Mouse (Mus musculus) retina, adult 2 months (tissue): ENCODE data around the gene Rabif.
"Not testable (repeated sequence)": the region's sequence is repeated elsewhere in the genome, so short reads cannot be mapped to it uniquely, and the experiment has no call there.

Experiments
- DNase-seq: peaks from one replicate; pipeline ENCODE4 v3.0.0-alpha.2; 2012; ENCODE audit warnings: low read depth, low spot score

The Rabif gene

GRCm38 (mm10) chr1:134512584-134512983, 18.1 kb downstream of the Rabif start:
- DNase-seq = no peak

DNA sequence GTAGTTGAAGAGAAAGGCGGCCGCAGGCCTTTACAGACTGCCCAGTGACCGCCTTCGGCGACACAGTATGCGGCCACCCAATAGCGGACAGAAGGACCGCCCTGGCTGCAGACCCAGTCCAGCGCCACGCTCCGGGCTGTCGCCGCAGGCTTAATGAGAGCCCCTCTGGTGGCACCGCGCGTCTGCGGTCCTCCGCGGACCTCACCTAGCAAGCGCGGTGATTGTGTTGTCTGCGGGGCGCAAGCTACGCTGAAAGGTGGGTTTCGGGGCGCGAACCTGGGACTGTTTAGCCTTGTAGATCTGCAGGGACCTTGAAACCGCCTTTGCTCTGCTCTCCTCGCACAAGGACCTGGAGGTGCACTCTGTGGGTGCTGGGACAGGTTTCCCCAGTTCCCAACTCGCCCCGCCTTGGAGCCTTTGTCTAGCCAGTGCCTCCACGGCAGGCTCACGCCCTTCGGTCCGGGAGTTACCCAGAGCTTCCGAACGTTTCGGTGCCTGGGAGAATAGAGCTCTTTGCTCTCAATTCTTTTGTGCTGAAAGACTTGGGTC, 18.9 kb downstream of the Rabif start:
- DNase-seq = no peak

DNA sequence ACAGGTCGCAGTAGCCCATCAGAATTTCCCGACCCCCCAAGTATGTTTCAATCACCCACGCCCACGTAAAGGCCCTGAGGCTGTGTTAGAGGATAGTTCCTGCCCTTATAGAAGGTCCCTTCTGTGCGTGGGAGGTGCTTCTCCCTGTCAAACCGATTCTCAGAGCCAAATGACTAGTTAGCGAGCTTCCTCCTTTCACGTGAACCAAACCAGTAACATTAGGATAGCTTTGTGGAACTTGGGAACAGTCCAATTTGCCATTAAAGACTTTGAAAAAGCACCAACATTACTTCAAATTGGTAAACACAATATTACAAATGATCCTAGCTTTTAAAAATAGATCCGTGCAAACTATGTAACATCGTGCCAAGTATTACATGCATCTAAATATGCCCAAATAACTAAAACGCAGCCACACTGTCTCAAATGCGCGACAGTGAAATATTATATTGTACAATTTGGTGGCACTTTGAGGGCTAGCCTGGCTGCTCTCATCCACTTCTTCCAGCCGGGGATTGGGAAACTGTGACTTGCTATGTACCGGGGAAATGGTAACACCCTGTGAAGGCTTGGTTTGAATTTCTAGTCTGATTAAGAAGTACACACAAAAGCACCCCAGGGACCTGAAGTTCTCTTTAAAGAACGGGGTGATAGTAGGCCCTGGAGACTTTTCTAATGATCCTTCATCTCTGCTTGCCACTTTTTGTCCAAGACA, 19.6 kb downstream of the Rabif start:
- no peak for DNase-seq

- no peak for DNase-seq
These were observed 21.4 kb downstream of the Rabif start for GRCm38 (mm10) chr1:134515891-134516290.

DNA sequence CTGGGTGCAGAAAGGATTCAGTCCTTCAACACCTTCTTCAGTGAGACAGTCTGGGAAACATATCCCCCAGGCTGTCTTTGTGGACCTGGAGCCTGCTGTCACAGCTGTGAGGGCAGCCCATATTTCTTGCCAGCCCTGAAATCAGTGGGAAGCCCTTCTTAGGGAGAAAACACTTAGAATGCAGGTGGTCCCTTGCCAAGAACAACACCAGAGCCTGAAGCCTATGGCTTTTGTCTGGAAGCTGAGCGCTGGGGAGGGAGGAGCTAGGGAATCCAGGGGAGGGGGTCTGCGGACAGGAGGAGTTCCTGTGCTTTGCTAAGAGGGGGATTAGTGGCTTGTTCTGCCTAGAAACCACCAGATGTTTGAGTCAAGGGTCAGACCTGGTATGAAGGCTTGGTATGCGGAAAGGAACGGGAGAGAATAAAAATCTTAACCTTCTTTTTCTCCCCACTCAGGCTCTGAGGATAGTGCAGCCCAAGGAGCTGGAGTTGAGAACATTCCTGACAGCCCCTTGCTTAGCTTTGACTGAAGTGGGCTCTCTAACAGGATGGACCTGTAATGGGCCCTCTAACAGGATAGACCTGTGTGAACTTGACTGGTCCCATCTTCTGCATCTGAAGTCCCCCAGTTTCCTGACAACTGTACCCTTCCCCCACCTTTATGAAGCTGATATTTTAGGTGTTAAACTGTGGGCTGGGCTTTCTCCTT, 22.2 kb downstream of the Rabif start:
- DNase-seq = no peak

DNA sequence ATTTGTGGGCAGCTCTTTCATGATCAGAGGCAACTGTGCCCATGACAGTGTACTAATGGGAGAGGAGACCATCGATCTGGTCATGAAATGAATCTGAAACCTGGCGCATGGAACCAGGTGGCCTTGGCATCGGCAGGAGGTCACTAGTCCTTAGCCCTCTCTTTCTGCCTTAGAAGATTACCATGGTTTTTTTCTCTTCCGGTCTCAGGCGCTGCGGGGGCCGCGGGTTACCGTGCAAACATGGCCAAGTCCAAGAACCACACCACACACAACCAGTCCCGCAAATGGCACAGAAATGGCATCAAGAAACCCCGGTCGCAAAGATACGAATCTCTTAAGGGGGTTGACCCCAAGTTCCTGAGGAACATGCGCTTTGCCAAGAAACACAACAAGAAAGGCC, 23.4 kb downstream of the Rabif start:
- not testable (repeated sequence) for DNase-seq

GRCm38 (mm10) chr1:134518677-134519076, 24.2 kb downstream of the Rabif start:
- peak; percentile 65 for DNase-seq

- DNase-seq = not testable (repeated sequence)
These were observed 24.8 kb downstream of the Rabif start for GRCm38 (mm10) chr1:134519201-134519600.

DNA sequence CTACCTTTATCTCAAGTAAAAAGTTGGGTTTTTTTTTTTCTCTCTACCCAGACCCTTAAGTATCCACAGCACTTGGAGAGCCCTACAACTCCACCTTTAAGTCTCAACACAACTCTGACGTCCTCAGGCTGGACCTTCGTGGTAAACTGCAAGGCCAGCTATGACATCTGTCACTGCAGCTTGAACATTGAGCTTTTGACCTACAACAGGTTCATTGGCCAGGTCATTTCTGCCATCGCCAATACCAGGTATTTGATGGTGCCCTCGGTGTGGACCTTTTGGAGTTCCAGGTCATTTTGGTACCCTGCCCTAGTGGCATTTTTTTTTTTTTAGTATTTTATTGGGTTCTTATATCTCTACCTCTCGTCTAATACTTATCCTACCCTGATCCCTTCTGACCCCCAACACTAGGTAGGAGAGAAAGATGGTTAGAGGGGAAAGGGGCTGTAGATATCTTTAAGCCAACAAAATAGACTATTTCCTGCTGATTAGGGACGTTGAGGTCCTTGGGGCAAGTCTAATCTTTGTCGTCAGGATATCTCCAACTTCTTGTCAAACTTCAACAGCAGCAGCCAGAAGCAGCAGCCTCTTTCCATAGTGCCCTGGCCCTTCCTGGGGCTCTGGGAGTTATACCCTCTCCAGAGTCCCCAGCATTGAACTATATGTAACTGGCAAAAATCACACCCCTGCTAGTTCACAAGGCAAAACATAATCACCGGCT, 25.7 kb downstream of the Rabif start:
- no peak for DNase-seq

- DNase-seq = no peak
These were observed 26.7 kb downstream of the Rabif start for GRCm38 (mm10) chr1:134521163-134521562.

DNA sequence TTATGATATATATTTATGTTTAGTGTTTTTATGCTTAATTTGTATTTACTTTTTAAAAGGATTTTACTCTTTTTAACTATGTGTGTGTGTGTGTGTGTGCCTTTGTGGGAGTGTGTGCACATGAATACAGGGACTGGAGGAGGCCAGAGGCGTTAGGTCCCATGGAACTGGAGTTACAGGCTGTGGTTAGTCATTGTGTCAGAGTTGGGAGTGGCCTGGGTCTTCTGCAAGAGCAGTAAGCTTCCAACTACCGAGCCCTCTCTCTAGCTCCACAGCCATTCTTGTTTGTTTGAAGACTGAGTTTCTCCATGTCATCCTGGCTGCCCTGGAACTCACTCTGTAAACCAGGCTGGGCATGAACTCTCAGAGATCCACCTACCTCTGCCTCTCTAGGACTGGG, 27.9 kb downstream of the Rabif start:
- no peak for DNase-seq

GRCm38 (mm10) chr1:134524424-134524823, 30.0 kb downstream of the Rabif start:
- peak; percentile 28 for DNase-seq

GRCm38 (mm10) chr1:134525015-134525414, 30.6 kb downstream of the Rabif start:
- no peak for DNase-seq

- no peak for DNase-seq
These were observed 32.3 kb downstream of the Rabif start for GRCm38 (mm10) chr1:134526752-134527151.

DNA sequence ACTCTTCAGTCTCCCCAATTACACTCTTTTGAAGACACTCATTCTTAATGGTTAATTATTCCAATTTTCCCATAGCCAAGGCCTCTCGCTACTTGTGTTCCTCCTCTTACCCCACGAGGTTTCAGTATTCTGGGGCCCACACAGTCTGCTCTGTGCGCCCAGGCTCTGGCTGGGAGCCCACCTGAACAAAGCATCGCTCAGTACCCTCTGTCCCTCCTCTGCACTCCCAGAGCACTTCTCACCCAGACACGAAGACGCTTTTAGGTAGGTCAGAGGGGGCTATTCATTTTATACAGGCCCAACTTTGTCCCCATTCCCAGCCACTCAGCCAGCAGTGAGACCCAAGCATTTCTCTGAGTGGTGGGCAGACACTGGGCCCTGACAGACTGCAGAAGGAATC, 36.2 kb downstream of the Rabif start:
- DNase-seq = no peak

DNA sequence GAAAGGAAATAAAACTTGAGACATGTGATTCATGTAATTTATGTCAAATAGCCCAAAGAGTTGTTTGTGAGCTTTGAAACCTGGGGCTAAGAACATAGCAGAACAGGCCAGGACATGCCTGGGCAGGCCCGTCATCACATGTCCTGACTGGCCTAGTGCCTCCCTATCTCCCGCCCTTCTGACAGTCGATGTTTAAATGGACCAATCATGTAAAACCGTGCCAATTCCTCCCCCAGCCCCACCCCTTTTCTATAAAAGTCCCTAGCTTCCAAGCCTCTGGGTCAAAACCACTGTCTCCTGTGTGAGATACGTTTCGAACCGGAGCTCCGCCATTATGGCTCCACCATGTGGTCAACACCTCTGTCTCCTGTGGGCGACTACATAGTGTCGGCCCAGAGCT, 39.3 kb downstream of the Rabif start:
- not testable (repeated sequence) for DNase-seq

GRCm38 (mm10) chr1:134535054-134535453, 40.6 kb downstream of the Rabif start:
- DNase-seq = no peak

DNA sequence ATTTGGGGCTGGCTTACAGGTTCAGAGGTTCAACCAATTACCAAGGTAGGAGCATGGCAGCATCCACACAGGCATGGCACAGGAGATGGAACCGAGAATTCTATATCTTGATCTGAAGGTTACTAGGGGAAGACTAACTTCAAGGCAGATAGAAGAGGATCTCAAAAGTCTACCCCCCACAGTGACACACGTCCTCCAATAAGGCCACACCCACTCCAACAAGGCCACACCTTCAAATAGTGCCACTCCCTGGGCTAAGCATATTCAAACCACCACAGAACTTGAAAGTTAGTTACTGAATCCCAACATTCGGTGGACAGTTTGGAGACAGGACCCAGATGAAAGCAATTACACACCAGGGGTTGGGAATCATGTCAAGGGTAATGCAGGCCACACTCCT, 41.1 kb downstream of the Rabif start:
- DNase-seq = no peak

DNA sequence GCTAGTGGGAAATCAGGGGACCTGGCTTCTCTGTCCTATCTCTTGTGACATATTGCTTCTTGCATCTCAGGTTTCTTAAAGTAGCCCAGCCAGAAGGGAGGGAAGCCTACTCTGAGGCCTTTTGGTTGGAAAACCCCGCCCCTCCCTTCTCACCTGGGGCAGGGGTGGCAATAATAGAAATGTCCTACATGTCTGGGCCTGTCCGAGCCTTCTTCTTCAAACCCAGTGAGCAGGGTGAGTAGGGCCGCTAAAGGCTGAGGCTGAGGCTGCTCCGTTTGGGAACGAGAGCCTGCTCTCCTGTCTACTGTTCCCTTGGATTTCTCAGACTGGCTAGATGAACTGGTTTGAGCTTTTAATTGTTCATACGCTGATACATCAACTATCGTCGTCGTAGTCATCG, 46.2 kb downstream of the Rabif start:
- DNase-seq = no peak

DNA sequence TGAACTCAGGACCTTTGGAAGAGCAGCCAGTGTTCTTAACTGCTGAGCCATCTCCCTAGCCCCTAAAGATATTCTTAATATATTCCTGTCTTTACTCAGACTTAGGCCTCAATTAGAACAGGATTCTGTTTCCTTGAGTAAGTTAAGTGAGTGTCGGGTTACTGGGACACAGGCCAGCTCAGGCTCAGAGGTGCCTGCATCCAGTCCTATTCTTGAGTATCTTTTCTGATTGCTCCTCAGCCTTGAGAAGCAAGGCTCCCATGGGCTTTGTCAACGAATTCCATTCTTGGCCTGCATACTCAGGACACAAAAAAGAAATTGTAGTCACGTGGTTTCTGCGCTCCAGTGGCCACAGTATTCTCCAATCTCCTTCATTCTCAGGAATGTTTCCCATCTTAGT, 53.8 kb downstream of the Rabif start:
- DNase-seq = no peak

- DNase-seq = no peak
These were observed 55.2 kb downstream of the Rabif start, which contains the start of gene Mgat4e for GRCm38 (mm10) chr1:134549632-134550132. Gene Mgat4e, minus strand, starts transcription at chr1:134549682.

- DNase-seq = no peak
These were observed 57.4 kb downstream of the Rabif start for GRCm38 (mm10) chr1:134551869-134552268.
